Mouse (Mus musculus): ENCODE measurements at regions not wholly inside any gene's neighbourhood (a gene's known extent, or its start where the extent isn't known, plus 50 kb on each side); places are given as distances from the start of the nearest gene placed in this dataset.

DNA sequence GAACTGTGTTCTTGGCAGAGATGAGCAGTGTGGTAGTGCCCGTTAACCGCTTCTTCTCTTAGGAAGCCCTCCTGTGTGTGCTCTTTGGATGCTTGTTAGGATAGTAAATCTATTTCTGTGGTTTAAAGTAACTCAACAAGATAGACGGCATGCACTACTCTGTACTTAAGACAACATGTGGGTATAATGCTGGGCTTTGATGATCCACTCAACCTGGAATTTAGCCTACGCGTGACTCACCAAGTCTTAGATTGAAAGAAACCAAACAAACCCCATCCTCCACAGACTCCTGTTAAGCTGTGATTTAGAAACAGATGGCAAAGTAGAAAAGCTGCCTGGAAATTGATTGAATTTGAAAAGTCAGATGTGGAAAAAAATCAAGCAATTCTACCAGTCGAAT lies 673.5 kb downstream of the Olfm4 start:
- Histone ChIP-seq H3K9me3 (no peaks in the 10 kb centered on the region), H3K27me3 (no peaks in the 10 kb centered on the region), H3K4me3 (no peak overlapping the region), H3K4me2 (no peak overlapping the region), H3K4me1 (replicated peaks) (no peaks in the 10 kb centered on the region), H3K27ac (replicated peaks) (no peak overlapping the region), H3K9ac (no peak overlapping the region), H3K36me3 (no peaks in the 10 kb centered on the region)
- 89% methylated on average over 6 of the region's 6 CpGs for WGBS
- no peak for ATAC-seq (ENCODE audit: low read depth)

DNA sequence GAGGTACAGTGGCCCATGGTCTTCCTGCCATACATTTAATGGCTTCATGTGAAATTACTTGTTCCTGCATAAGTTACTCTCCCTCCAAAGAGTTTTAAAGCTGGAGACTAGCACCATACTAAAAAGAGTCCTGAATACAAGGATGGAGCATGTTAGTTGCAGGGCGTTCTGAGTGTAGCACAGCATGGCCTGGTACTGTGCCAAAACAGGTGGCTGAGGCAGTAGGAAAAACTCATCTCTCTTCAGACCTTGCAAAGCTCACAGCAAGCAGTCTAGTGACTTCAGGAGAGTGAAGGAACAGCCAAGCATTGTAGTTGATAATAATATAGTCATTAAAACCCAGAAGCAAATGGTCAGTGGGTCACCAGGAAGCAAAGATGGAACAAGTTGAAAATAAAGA lies 699.0 kb downstream of the Olfm4 start:
- WGBS = 61% methylated on average over 1 of the region's 1 CpGs
- H3K4me2 ChIP-seq = peak overlapping the region; percentile 28
- no peak for ATAC-seq (ENCODE audit: low read depth)

DNA sequence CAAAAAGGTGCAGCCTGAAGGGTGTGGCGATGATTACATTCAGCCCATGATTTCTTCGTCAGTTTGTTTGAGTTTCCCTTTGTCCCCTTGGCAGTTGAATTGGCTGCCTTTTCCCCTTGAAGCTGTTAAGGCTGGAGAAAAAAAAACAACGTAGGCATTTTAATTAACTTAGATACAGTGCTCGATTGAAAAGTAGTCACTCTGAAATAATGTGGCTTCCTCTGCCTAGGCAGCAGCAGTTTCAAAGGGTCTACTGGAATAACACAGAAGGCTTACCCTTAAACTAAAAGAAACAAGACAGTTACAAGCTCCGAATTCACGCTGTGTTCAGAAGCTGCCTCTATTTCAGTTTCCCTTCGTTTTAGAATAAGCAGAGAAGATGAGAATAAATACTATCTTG lies 699.4 kb downstream of the Olfm4 start:
- WGBS = 43% methylated on average over 7 of the region's 7 CpGs
- no peak for ATAC-seq (ENCODE audit: low read depth)
- H3K36me3 ChIP-seq = no peaks in the 10 kb centered on the region
- no peaks in the 10 kb centered on the region for H3K9me3 ChIP-seq
- peaks cover 12% of the 10 kb centered on the region for H3K4me1 ChIP-seq (replicated peaks)
- H3K4me2 ChIP-seq = peak overlapping the region; percentile 28
- no peaks in the 10 kb centered on the region for H3K27me3 ChIP-seq
- 0 out of 2 replicates have a peak overlapping the region, but pooled peaks have one; percentile 4 for H3K27ac ChIP-seq (replicated peaks)
- H3K9ac ChIP-seq = no peak overlapping the region
- H3K4me3 ChIP-seq = no peak overlapping the region

More for the DNA sequence above, 699.0 kb downstream of the Olfm4 start:
- Histone ChIP-seq H3K27me3 (no peaks in the 10 kb centered on the region), H3K9me3 (no peaks in the 10 kb centered on the region), H3K4me3 (no peak overlapping the region), H3K9ac (no peak overlapping the region), H3K4me1 (replicated peaks) (peaks cover 12% of the 10 kb centered on the region), H3K36me3 (no peaks in the 10 kb centered on the region), H3K27ac (replicated peaks) (no peak overlapping the region)

DNA sequence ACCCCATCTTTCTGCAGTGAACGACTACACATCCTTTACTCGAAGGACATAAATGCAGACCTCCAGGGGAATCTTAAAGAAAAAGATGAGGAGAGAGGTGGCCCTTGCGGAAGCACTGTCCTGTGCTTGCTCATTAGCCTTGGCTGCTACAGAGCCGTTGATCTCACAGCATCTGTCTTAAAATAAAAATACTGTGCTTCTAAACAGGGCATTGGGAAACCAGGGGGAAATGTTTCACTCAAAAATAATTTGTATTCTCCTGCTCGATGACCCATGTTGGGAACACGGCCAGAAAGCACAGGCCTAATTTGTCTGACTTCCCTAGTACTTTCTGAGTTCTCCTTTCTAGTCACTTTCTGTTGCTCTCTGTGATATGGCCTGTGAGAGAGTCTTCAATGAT lies 699.8 kb downstream of the Olfm4 start:
- 62% methylated on average over 6 of the region's 6 CpGs for WGBS
- Histone ChIP-seq H3K4me2 (peak overlapping the region; percentile 28), H3K9me3 (no peaks in the 10 kb centered on the region), H3K4me1 (replicated peaks) (peaks cover 12% of the 10 kb centered on the region), H3K27me3 (no peaks in the 10 kb centered on the region), H3K27ac (replicated peaks) (0 out of 2 replicates have a peak overlapping the region, but pooled peaks have one; percentile 4), H3K9ac (no peak overlapping the region), H3K36me3 (no peaks in the 10 kb centered on the region), H3K4me3 (no peak overlapping the region)
- no peak for ATAC-seq (ENCODE audit: low read depth)

DNA sequence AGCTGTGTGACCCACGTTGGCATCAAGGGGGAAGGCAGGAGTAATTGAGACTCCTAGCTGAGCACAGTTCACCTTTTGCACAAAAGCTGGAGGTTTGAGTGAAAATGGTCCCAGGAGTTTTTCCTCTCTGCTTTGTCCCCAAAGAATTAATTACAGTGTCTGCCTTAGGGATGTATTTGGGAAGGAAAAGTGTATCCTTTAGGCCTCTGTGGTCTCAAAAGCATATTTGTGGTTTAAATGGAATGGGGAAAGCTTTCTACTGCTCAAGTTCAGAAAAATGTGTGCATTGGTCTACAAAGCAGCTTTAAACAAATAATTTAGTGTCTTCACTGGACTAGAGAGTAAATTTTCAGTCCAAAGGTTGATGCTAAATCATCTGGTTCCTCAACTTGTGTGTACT lies 706.6 kb downstream of the Olfm4 start:
- H3K4me1 ChIP-seq (replicated peaks) = no peaks in the 10 kb centered on the region
- H3K9me3 ChIP-seq = no peaks in the 10 kb centered on the region
- no peaks in the 10 kb centered on the region for H3K27me3 ChIP-seq
- no peak overlapping the region for H3K4me2 ChIP-seq
- no peaks in the 10 kb centered on the region for H3K36me3 ChIP-seq
- no peak overlapping the region for H3K27ac ChIP-seq (replicated peaks)
- H3K9ac ChIP-seq = no peak overlapping the region
- no peak overlapping the region for H3K4me3 ChIP-seq
- ATAC-seq (ENCODE audit: low read depth) = no peak
- WGBS = 15% methylated on average over 1 of the region's 1 CpGs

DNA sequence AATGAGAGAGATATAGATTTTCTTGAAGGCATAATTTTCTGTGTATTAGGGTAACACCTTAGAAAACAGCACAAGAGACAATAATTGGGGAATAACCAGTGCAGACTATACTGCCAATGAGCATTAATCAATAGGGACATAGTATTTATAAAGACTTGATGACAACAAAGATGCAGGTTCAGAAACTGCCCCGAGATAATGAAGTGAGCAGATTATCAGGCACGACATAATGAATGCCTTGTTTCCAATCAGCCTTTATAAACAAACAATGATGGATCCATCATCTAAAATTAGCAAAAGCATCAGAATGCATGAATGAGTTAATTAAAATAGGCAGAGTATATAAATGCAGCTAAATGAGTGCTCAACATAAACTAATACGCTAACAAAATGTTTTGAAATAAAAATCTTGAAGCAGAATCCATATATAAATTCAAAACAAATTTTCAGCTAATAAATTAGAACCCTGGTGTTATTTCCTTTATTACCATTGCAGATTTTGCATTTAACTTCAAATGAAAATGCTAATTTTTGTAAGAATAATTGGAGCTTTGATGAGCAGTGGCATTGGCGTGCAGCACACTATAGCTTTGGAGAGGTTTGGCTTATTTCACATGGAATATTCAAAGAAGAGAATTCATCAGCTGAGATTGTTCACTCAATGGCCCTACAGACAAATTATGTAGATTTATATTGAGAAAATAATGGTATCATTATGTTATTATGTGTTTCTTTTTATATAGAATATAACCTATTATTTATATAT lies 739.1 kb downstream of the Olfm4 start:
- WGBS = 69% methylated on average over 4 of the region's 4 CpGs
- no peaks in the 10 kb centered on the region for H3K4me1 ChIP-seq (replicated peaks)
- H3K9ac ChIP-seq = no peak overlapping the region
- no peak overlapping the region for H3K4me2 ChIP-seq
- H3K27ac ChIP-seq (replicated peaks) = no peak overlapping the region
- no peaks in the 10 kb centered on the region for H3K36me3 ChIP-seq
- no peaks in the 10 kb centered on the region for H3K27me3 ChIP-seq
- no peaks in the 10 kb centered on the region for H3K9me3 ChIP-seq
- no peak for ATAC-seq (ENCODE audit: low read depth)
- H3K4me3 ChIP-seq = no peak overlapping the region

DNA sequence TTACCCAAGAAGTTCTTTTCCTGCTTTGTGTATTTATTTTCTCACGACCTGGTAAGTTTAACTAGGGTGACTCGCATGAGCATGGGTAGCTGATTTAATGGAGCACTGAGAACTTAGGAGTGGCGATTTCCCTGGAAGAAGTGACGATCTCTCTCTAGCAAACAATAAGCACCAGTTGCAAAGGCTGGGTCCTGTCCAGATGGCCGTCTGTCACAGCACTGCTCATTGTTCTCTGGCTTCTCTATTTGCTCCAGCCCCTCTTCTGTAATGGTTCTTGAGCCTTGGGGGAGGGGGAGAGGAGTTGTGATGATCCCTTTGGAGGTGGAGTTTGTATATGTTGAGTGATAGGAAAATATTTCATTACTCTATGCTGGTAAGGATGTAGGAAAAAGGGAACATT lies 747.3 kb downstream of the Olfm4 start:
- no peak for ATAC-seq (ENCODE audit: low read depth)
- H3K4me3 ChIP-seq = no peak overlapping the region

More for the DNA sequence above, 747.3 kb downstream of the Olfm4 start:
- Histone ChIP-seq H3K9me3 (no peaks in the 10 kb centered on the region), H3K27ac (replicated peaks) (no peak overlapping the region), H3K4me1 (replicated peaks) (no peaks in the 10 kb centered on the region), H3K9ac (no peak overlapping the region), H3K36me3 (no peaks in the 10 kb centered on the region), H3K27me3 (no peaks in the 10 kb centered on the region), H3K4me2 (no peak overlapping the region)
- 44% methylated on average over 5 of the region's 5 CpGs for WGBS
